Mouse (Mus musculus) G1E (cell line): ENCODE results near the gene Fyttd1. TPM values are rescaled to one million over a fixed set of nuclear protein-coding genes. Genes with fewer than 3 reads are reported as not detected.

Experiments
- ATAC-seq: 2 replicates; pipeline ENCODE4 v1.8.0; 2016; ENCODE audit warnings: mild to moderate bottlenecking; ENCODE audit not compliant: insufficient number of reproducible peaks, poor library complexity, low FRiP score, severe bottlenecking; ENCODE audit errors: extremely low read depth
- DNase-seq: peaks from one replicate; pipeline ENCODE4 v3.0.0; 2012; ENCODE audit warnings: low spot score
- H3K27me3 ChIP-seq: 2 replicates; pipeline ENCODE4 v1.6.1; 2012; ENCODE audit warnings: mild to moderate bottlenecking, low read length, inconsistent platforms; ENCODE audit not compliant: insufficient read depth
- H3K36me3 ChIP-seq: replicated peaks from 2 replicates; pipeline ENCODE3; 2012; ENCODE audit warnings: mild to moderate bottlenecking, inconsistent platforms
- H3K4me1 ChIP-seq: 2 replicates; pipeline ENCODE4 v1.6.1; 2012; ENCODE audit warnings: low read depth, low read length, inconsistent platforms, mixed read lengths; ENCODE audit not compliant: insufficient read depth
- H3K4me3 ChIP-seq: 2 replicates; pipeline ENCODE4 v1.5.1; 2012; ENCODE audit warnings: low read depth, mild to moderate bottlenecking, inconsistent platforms, low read length, moderate library complexity, mixed read lengths
- H3K9me3 ChIP-seq: replicated peaks from 2 replicates; pipeline ENCODE4 v1.6.1; 2012; ENCODE audit warnings: inconsistent platforms
- CTCF ChIP-seq: IDR thresholded peaks from 2 replicates; pipeline ENCODE4 v1.5.1; 2012; ENCODE audit warnings: low read depth, low read length, inconsistent platforms, mixed read lengths
- GATA1 ChIP-seq: IDR thresholded peaks from 2 replicates; pipeline ENCODE4 v1.6.1; 2012; ENCODE audit warnings: borderline replicate concordance, low read length, inconsistent platforms, mixed read lengths
- GATA2 ChIP-seq: IDR thresholded peaks from 2 replicates; pipeline ENCODE4 v1.6.1; 2012; ENCODE audit warnings: low read depth, low read length, inconsistent platforms, borderline replicate concordance
- POLR2AphosphoS5 ChIP-seq: IDR thresholded peaks from 2 replicates; pipeline ENCODE4 v1.6.1; 2012; ENCODE audit warnings: low read depth, low read length, inconsistent platforms; ENCODE audit not compliant: insufficient replicate concordance
- TAL1 ChIP-seq: conservative IDR thresholded peaks from 2 replicates; pipeline ENCODE4 v1.6.1; 2012; ENCODE audit warnings: low read depth, low read length, inconsistent platforms, mixed read lengths
- polyA plus RNA-seq: library from polyadenylated mRNA; stranded (reverse); fragments of >175 nt; gene quantifications from 2 replicates; pipeline ENCODE4 v1.2.3, GENCODE M21; 2012
- total RNA-seq, 2 experiments: library from RNA; stranded (forward) in 1 of 2; stranded (reverse) in 1 of 2; fragments of 200-1000 nt in 1 of 2; fragments of >200 nt in 1 of 2; fragmentation: Nextera tagmentation in 1 of 2; gene quantifications; 2 replicates each; pipeline ENCODE4 v1.2.3; 2014 to 2017

The Fyttd1 gene
- total and polyA plus RNA-seq, 3 experiments: 100 to 281 (median 121) TPM

GRCm38 (mm10) chr16:32942694-32943093, 65.4 kb downstream of the Fyttd1 start:
- no peaks in the 10 kb centered on the region for H3K27me3 ChIP-seq
- no peak for DNase-seq
- ATAC-seq: no peak
- H3K36me3 ChIP-seq: peaks cover 9% of the 10 kb centered on the region
- H3K4me1 ChIP-seq: peaks cover 4% of the 10 kb centered on the region; the same call in 1 of the 2 replicates
- H3K9me3 ChIP-seq: peaks cover 9% of the 10 kb centered on the region; the same call in 1 of the 2 replicates
- no peak overlapping the region for H3K4me3 ChIP-seq
- no peak for TF ChIP-seq POLR2AphosphoS5
- no peak for TF ChIP-seq GATA2
- TF ChIP-seq GATA1: no peak
- TF ChIP-seq CTCF: no peak
- TF ChIP-seq TAL1: no peak

GRCm38 (mm10) chr16:32945379-32945778, 68.1 kb downstream of the Fyttd1 start:
- no peak for DNase-seq
- Histone ChIP-seq H3K4me1 (peaks cover 7% of the 10 kb centered on the region), H3K27me3 (no peaks in the 10 kb centered on the region), H3K9me3 (peaks cover 9% of the 10 kb centered on the region; the same call in 1 of the 2 replicates), H3K4me3 (no peak overlapping the region), H3K36me3 (peaks cover 16% of the 10 kb centered on the region)
- TF ChIP-seq POLR2AphosphoS5 (no peak), TAL1 (no peak), CTCF (no peak), GATA1 (no peak), GATA2 (no peak)
- no peak for ATAC-seq

GRCm38 (mm10) chr16:32948016-32948415, 70.7 kb downstream of the Fyttd1 start:
- Histone ChIP-seq H3K4me1 (peaks cover 7% of the 10 kb centered on the region), H3K9me3 (peaks cover 4% of the 10 kb centered on the region; the same call in 1 of the 2 replicates), H3K4me3 (no peak overlapping the region), H3K36me3 (peaks cover 21% of the 10 kb centered on the region), H3K27me3 (no peaks in the 10 kb centered on the region)
- TF ChIP-seq GATA2 (no peak), POLR2AphosphoS5 (no peak), GATA1 (no peak), TAL1 (no peak), CTCF (no peak)
- DNase-seq (no peak), ATAC-seq (no peak)

GRCm38 (mm10) chr16:32948656-32949055, 71.4 kb downstream of the Fyttd1 start:
- TF ChIP-seq POLR2AphosphoS5 (no peak), TAL1 (no peak), CTCF (no peak), GATA1 (no peak), GATA2 (no peak)
- no peak for DNase-seq
- no peak overlapping the region for H3K4me3 ChIP-seq
- peaks cover 7% of the 10 kb centered on the region for H3K4me1 ChIP-seq
- H3K9me3 ChIP-seq: peaks cover 4% of the 10 kb centered on the region; the same call in 1 of the 2 replicates
- no peaks in the 10 kb centered on the region for H3K27me3 ChIP-seq
- ATAC-seq: no peak
- H3K36me3 ChIP-seq: peaks cover 21% of the 10 kb centered on the region

GRCm38 (mm10) chr16:32949281-32949680, 72.0 kb downstream of the Fyttd1 start:
- ATAC-seq (no peak), DNase-seq (no peak)
- Histone ChIP-seq H3K9me3 (peaks cover 4% of the 10 kb centered on the region; the same call in 1 of the 2 replicates), H3K27me3 (no peaks in the 10 kb centered on the region), H3K36me3 (peaks cover 27% of the 10 kb centered on the region), H3K4me3 (no peak overlapping the region), H3K4me1 (peaks cover 7% of the 10 kb centered on the region)
- TF ChIP-seq GATA1 (no peak), GATA2 (no peak), CTCF (no peak), TAL1 (no peak), POLR2AphosphoS5 (no peak)

GRCm38 (mm10) chr16:32951074-32951473, 73.8 kb downstream of the Fyttd1 start:
- H3K4me1 ChIP-seq: peaks cover 7% of the 10 kb centered on the region
- peaks cover under 1% of the 10 kb centered on the region; the same call in 1 of the 2 replicates for H3K9me3 ChIP-seq
- H3K27me3 ChIP-seq: no peaks in the 10 kb centered on the region
- DNase-seq: no peak
- no peak for TF ChIP-seq CTCF
- TF ChIP-seq TAL1: no peak
- no peak for TF ChIP-seq POLR2AphosphoS5
- TF ChIP-seq GATA2: no peak
- no peak for TF ChIP-seq GATA1
- no peak overlapping the region for H3K4me3 ChIP-seq
- ATAC-seq: no peak
- peaks cover 38% of the 10 kb centered on the region for H3K36me3 ChIP-seq

DNA sequence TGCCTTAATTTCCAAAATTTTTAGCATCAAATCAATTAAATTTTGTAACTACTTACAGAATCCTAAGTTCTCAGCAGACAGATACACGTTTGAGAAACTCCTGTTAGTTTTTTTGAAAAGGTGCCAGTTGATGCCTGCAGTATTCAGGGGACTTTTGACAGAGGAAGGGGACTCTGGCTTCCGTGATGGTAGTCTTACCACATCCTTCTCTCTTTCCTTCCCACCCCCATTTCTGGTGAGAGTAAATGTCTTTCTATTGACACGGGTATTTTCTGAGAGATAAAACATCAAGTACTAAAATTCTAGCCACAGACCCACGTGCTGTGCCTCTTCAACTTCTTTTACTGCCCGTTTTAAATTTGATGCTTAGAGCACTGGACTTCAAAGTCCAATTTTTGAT, 76.5 kb downstream of the Fyttd1 start:
- H3K36me3 ChIP-seq: peaks cover 52% of the 10 kb centered on the region
- H3K27me3 ChIP-seq: no peaks in the 10 kb centered on the region
- H3K4me3 ChIP-seq: no peak overlapping the region
- DNase-seq (no peak), ATAC-seq (no peak)
- TF ChIP-seq GATA1 (no peak), CTCF (no peak), TAL1 (no peak), GATA2 (no peak), POLR2AphosphoS5 (no peak)
- no peaks in the 10 kb centered on the region for H3K9me3 ChIP-seq
- no peaks in the 10 kb centered on the region for H3K4me1 ChIP-seq
